Mouse (Mus musculus): ENCODE measurements around the gene Fam163b.

GRCm38 (mm10) chr2:27073407-27073806 is 68.9 kb downstream of the Fam163b start:
- TF ChIP-seq POLR2A (IDR thresholded peaks at IDR 0.05; ENCODE audit: borderline replicate concordance, control insufficient read depth, low read depth, low read length), result no peak
- no peak for TF ChIP-seq CTCF (IDR thresholded peaks at IDR 0.05; ENCODE audit: control insufficient read depth, insufficient read depth, low read length)

Data from bone marrow, adult 2 months (tissue).